Mouse (Mus musculus) limb, embryonic 12.5 days (tissue): ENCODE data around the gene Mon1a. TPM values are rescaled to one million over a fixed set of nuclear protein-coding genes. Genes with fewer than 3 reads are reported as not detected.
A peak's percentile ranks its signal among the peaks of the same experiment; 100 is the strongest.

Experiments used
- ATAC-seq: fragments of 200-750 bp; cut with Nextera tagmentation; 2 replicates; pipeline ENCODE4 v1.8.0; 2017; ENCODE audit warnings: low read depth, moderate TSS enrichment; ENCODE audit not compliant: insufficient number of reproducible peaks, insufficient read depth, low FRiP score, low TSS enrichment
- H3K27ac ChIP-seq: fragments of 300-500 bp; sonication (generic); 2 replicates; pipeline ENCODE4 v1.5.1; 2016; ENCODE audit warnings: mild to moderate bottlenecking, moderate library complexity
- H3K27me3 ChIP-seq: fragments of 300-500 bp; sonication (generic); 2 replicates; pipeline ENCODE4 v1.6.1; 2016; ENCODE audit warnings: mild to moderate bottlenecking, moderate library complexity
- H3K36me3 ChIP-seq: fragments of 300-500 bp; sonication (generic); 2 replicates; pipeline ENCODE4 v1.6.1; 2016; ENCODE audit warnings: mild to moderate bottlenecking, moderate library complexity
- H3K4me1 ChIP-seq: fragments of 300-500 bp; sonication (generic); replicated peaks from 2 replicates; pipeline ENCODE4 v1.6.1; 2016
- H3K4me2 ChIP-seq: fragments of 300-500 bp; sonication (generic); 2 replicates; pipeline ENCODE4 v1.6.1; 2016; ENCODE audit warnings: mild to moderate bottlenecking, moderate library complexity
- H3K4me3 ChIP-seq: fragments of 300-500 bp; sonication (generic); replicated peaks from 2 replicates; pipeline ENCODE4 v1.5.1; 2016; ENCODE audit warnings: mild to moderate bottlenecking
- H3K9ac ChIP-seq: fragments of 300-500 bp; sonication (generic); replicated peaks from 2 replicates; pipeline ENCODE4 v1.6.1; 2016; ENCODE audit warnings: mild to moderate bottlenecking, moderate library complexity
- H3K9me3 ChIP-seq: fragments of 300-500 bp; sonication (generic); 2 replicates; pipeline ENCODE4 v1.6.1; 2016; ENCODE audit warnings: mild to moderate bottlenecking, moderate library complexity
- WGBS: fragments of 180-500 bp; shearing (Covaris S2); methylation state at CpG from one replicate; pipeline ENCODE4 v1.1.7; 2016; 5-methylcytosine and 5-hydroxymethylcytosine counted together
- polyA plus RNA-seq: library from polyadenylated mRNA; unstranded; fragments of >200 nt; fragmentation: Nextera tagmentation; extraction: Ambion mirVana; gene quantifications from 2 replicates; pipeline ENCODE4 v1.2.1, GENCODE M21; 2016

The Mon1a gene
- polyA plus RNA-seq, 1 experiment from 2014 or later = 12.9 TPM

- Histone ChIP-seq H3K9me3 (no peaks in the 10 kb centered on the region), H3K9ac (no peak overlapping the region), H3K4me1 (peaks cover 4% of the 10 kb centered on the region), H3K27ac (no peak overlapping the region), H3K4me3 (no peak overlapping the region), H3K4me2 (no peak overlapping the region), H3K36me3 (no peaks in the 10 kb centered on the region), H3K27me3 (0 out of 2 replicates have a peak, but pooled peaks cover 3% of the 10 kb centered on the region)
- WGBS = 67% methylated on average over 5 of the region's 5 CpGs
- no peak for ATAC-seq
These were observed 39.8 kb downstream of the Mon1a start for GRCm38 (mm10) chr9:107927749-107928148.

DNA sequence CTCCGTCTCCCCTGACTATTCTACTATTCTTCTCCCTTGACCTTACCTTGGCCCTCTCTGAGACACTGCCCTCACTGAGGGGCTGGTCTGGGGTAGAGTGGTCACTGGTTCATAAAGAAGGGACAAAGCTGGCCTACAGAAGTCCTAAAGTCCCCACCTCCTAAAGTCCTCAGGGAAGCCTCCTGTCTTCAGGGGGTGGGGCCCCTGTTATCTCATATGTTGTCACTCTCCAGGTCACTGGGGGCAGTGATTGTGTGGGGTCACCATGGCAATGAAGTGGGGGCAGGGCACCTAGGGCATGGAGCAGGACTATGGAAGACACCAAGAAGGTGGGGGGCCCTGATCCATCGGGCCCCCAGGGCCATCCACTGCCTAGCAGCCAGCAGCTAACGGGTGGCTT lies 40.2 kb downstream of the Mon1a start, which contains the start of gene Actl11:
Actl11 (plus strand) TSS at position 301 of the 400 bp plus-strand sequence.
- Histone ChIP-seq H3K4me2 (no peak within 1 kb of the TSS), H3K27ac (no peak within 1 kb of the TSS), H3K9me3 (no peaks in the 10 kb centered on the region), H3K4me3 (no peak within 1 kb of the TSS), H3K9ac (no peak within 1 kb of the TSS), H3K36me3 (no peaks in the 10 kb centered on the region), H3K4me1 (peaks cover 4% of the 10 kb centered on the region), H3K27me3 (0 out of 2 replicates have a peak, but pooled peaks cover 3% of the 10 kb centered on the region)
- no peak for ATAC-seq
- 88% methylated on average over 3 of the region's 3 CpGs for WGBS

- Histone ChIP-seq H3K9ac (no peak overlapping the region), H3K27me3 (peaks cover 24% of the 10 kb centered on the region), H3K4me3 (no peak overlapping the region), H3K36me3 (no peaks in the 10 kb centered on the region), H3K4me1 (peaks cover 17% of the 10 kb centered on the region), H3K9me3 (no peaks in the 10 kb centered on the region), H3K27ac (no peak overlapping the region), H3K4me2 (no peak overlapping the region)
- ATAC-seq = no peak
- WGBS = 68% methylated on average over 4 of the region's 4 CpGs
These were observed 44.3 kb downstream of the Mon1a start for GRCm38 (mm10) chr9:107932221-107932620.

DNA sequence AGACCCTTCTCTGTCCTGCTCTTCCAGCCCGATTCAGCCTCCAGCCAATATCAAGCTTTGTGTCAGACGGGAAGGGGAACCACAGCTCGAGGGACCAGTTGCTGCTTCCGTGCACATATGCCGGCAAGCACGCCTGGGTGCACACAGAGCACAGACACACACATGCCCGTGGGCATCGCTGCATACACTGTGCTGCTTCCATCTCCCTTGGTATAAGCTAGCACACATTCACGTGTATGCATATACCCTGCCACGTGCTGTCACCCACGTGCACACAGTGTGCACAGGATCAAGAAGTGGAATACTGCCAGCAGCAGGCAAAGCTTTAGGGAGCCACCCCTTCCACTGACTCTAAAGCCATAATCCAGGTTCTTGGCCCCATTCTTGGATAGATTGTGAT lies 46.2 kb downstream of the Mon1a start:
- Histone ChIP-seq H3K4me2 (no peak overlapping the region), H3K27me3 (peaks cover 33% of the 10 kb centered on the region), H3K4me3 (no peak overlapping the region), H3K27ac (no peak overlapping the region), H3K9ac (no peak overlapping the region), H3K4me1 (peaks cover 25% of the 10 kb centered on the region), H3K9me3 (no peaks in the 10 kb centered on the region), H3K36me3 (no peaks in the 10 kb centered on the region)
- no peak for ATAC-seq
- WGBS = 89% methylated on average over 11 of the region's 11 CpGs

- peaks cover 33% of the 10 kb centered on the region for H3K27me3 ChIP-seq
- ATAC-seq = no peak
- peaks cover 25% of the 10 kb centered on the region for H3K4me1 ChIP-seq
- H3K9me3 ChIP-seq = no peaks in the 10 kb centered on the region
- WGBS = 10% methylated on average over 3 of the region's 3 CpGs
- H3K9ac ChIP-seq = peak within 1 kb of the TSS; percentile 69
- H3K4me3 ChIP-seq = peak within 1 kb of the TSS; percentile 57
- H3K36me3 ChIP-seq = no peaks in the 10 kb centered on the region
- H3K4me2 ChIP-seq = peak within 1 kb of the TSS; percentile 93
- no peak within 1 kb of the TSS for H3K27ac ChIP-seq
These were observed 47.4 kb downstream of the Mon1a start, which contains the start of gene Camkv for GRCm38 (mm10) chr9:107935374-107935773. Gene Camkv, plus strand, starts transcription at chr9:107935674.

- peaks cover 32% of the 10 kb centered on the region for H3K27me3 ChIP-seq
- 0 out of 2 replicates have a peak, but pooled peaks have one; percentile 11 for ATAC-seq
These were observed 47.9 kb downstream of the Mon1a start for GRCm38 (mm10) chr9:107935790-107936214.

DNA sequence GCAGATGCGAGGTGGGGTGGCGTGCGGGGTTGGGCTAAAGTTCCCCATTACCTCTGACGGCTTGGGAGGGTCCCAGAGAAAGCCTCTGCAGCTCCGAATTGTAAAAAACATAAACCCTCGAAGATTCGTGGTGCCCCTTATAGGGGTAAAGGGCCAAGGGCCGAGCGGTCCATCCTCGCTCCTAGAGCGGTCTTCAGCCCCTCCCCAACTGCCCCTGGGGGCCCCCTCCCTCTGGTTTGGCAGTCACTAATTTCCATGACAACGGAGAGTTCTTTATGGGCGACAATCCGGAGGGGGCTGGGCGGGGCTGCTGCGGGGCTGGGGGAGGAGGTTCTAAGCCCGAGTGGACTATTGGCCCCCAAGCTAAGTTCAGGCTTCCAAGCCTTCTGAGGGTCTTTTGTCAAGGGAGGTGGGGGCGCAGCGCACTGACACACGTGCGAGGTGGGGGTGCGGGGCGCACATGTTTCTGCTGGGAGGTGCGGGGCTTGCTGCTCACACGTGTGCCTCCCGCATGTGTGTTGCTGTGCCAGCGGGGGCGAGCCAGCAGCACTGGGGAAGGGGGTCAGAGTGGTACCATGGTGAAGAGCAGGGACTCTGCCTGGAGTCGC lies 48.4 kb downstream of the Mon1a start:
- H3K36me3 ChIP-seq = no peaks in the 10 kb centered on the region
- H3K4me3 ChIP-seq = peak overlapping the region; percentile 57
- H3K27ac ChIP-seq = no peak overlapping the region
- H3K4me1 ChIP-seq = peaks cover 25% of the 10 kb centered on the region
- H3K9ac ChIP-seq = peak overlapping the region; percentile 69
- peaks cover 30% of the 10 kb centered on the region for H3K27me3 ChIP-seq
- no peaks in the 10 kb centered on the region for H3K9me3 ChIP-seq
- under 1% methylated on average over 29 of the region's 29 CpGs for WGBS
- peak; percentile 40; the same call in 1 of the 2 replicates for ATAC-seq
- H3K4me2 ChIP-seq = peak overlapping the region; percentile 93

More at GRCm38 (mm10) chr9:107935790-107936214, 47.9 kb downstream of the Mon1a start:
- peak overlapping the region; percentile 93 for H3K4me2 ChIP-seq
- peak overlapping the region; percentile 69 for H3K9ac ChIP-seq
- no peaks in the 10 kb centered on the region for H3K9me3 ChIP-seq
- WGBS = 2% methylated on average over 41 of the region's 41 CpGs
- H3K27ac ChIP-seq = no peak overlapping the region
- peaks cover 25% of the 10 kb centered on the region for H3K4me1 ChIP-seq
- no peaks in the 10 kb centered on the region for H3K36me3 ChIP-seq
- peak overlapping the region; percentile 57 for H3K4me3 ChIP-seq

- no peak overlapping the region for H3K27ac ChIP-seq
- peak overlapping the region; percentile 69; the same call in 1 of the 2 replicates for H3K9ac ChIP-seq
- no peaks in the 10 kb centered on the region for H3K9me3 ChIP-seq
- H3K27me3 ChIP-seq = peaks cover 30% of the 10 kb centered on the region
- no peak for ATAC-seq
- H3K4me1 ChIP-seq = peaks cover 25% of the 10 kb centered on the region
- no peaks in the 10 kb centered on the region for H3K36me3 ChIP-seq
- peak overlapping the region; percentile 57 for H3K4me3 ChIP-seq
- 11% methylated on average over 3 of the region's 3 CpGs for WGBS
- H3K4me2 ChIP-seq = peak overlapping the region; percentile 93
These were observed 48.9 kb downstream of the Mon1a start for GRCm38 (mm10) chr9:107936831-107937230.

- Histone ChIP-seq H3K4me2 (no peak overlapping the region), H3K27ac (no peak overlapping the region), H3K9ac (no peak overlapping the region), H3K36me3 (peaks cover 8% of the 10 kb centered on the region; the same call in 1 of the 2 replicates), H3K9me3 (no peaks in the 10 kb centered on the region), H3K4me1 (peaks cover 10% of the 10 kb centered on the region), H3K27me3 (no peaks in the 10 kb centered on the region), H3K4me3 (no peak overlapping the region)
- ATAC-seq = no peak
- WGBS = 89% methylated on average over 31 of the region's 31 CpGs
These were observed 59.6 kb downstream of the Mon1a start for GRCm38 (mm10) chr9:107947241-107948194.

- peaks cover 8% of the 10 kb centered on the region; the same call in 1 of the 2 replicates for H3K36me3 ChIP-seq
- ATAC-seq = no peak
- H3K27me3 ChIP-seq = no peaks in the 10 kb centered on the region
- peaks cover 10% of the 10 kb centered on the region for H3K4me1 ChIP-seq
- no peak overlapping the region for H3K27ac ChIP-seq
- H3K9me3 ChIP-seq = no peaks in the 10 kb centered on the region
- WGBS = 85% methylated on average over 13 of the region's 13 CpGs
- H3K4me3 ChIP-seq = no peak overlapping the region
- no peak overlapping the region for H3K9ac ChIP-seq
- H3K4me2 ChIP-seq = no peak overlapping the region
These were observed 61.4 kb downstream of the Mon1a start for GRCm38 (mm10) chr9:107949184-107949921.
